Mouse (Mus musculus) spleen, embryonic (tissue): ENCODE measurements at regions not wholly inside any gene's neighbourhood (a gene's known extent, or its start where the extent isn't known, plus 50 kb on each side); places are given as distances from the start of the nearest gene placed in this dataset.

ENCODE experiments used
- CTCF ChIA-PET: fragments of 350-600 bp; sonication (Branson Sonifier 250); formaldehyde crosslinking; loops from one replicate; lab custom pipeline; 2022; lab: Charles Lee

GRCm38 (mm10) chrX:112984668-112985067, 200.6 kb downstream of the Chm start:
- CTCF ChIA-PET = no interaction called here

- CTCF ChIA-PET = no interaction called here
Observed at GRCm38 (mm10) chrX:112984073-112984472, 201.2 kb downstream of the Chm start.

GRCm38 (mm10) chrX:112978583-112978982, 206.7 kb downstream of the Chm start:
- CTCF ChIA-PET = no interaction called here

- CTCF ChIA-PET = no interaction called here
Observed at GRCm38 (mm10) chrX:112964093-112964492, 221.2 kb downstream of the Chm start.

GRCm38 (mm10) chrX:112949792-112950191, 235.5 kb downstream of the Chm start:
- CTCF ChIA-PET = interaction anchor here (0.6 kb wide), 1 partner anchor 847 kb away, joined by 3 read pairs; no protein-coding TSS in a partner anchor

- CTCF ChIA-PET = no interaction called here
Observed at GRCm38 (mm10) chrX:112947521-112947920, 237.8 kb downstream of the Chm start.

GRCm38 (mm10) chrX:112925542-112926182, 227.2 kb upstream of the Pof1b start:
- CTCF ChIA-PET = no interaction called here

GRCm38 (mm10) chrX:112903631-112904410, 205.4 kb upstream of the Pof1b start:
- CTCF ChIA-PET = no interaction called here

GRCm38 (mm10) chrX:112886539-112886938, 188.1 kb upstream of the Pof1b start:
- CTCF ChIA-PET = no interaction called here
